ENCODE assay signal across 22 mouse cellular contexts in genomic region chr2:75789959-75790523, GRCm38 (mm10). TPM values are rescaled to one million over a fixed set of nuclear protein-coding genes. Genes with fewer than 3 reads are reported as not detected.
DNase-seq lines count a peak whose midpoint lies in the region.
"Had no signal": no experiment of that assay in that cellular context is flagged by ENCODE, and none has a peak within 500 bp of the region (broad histone marks: within the 10 kb centered on the region; RNA-seq: fewer than 3 reads in every experiment).

No protein-coding gene starts in this region.

- DNase-seq in embryo, embryonic 10 days (ENCODE audit: low spot score): peak; percentile 37
- no peak for DNase-seq in embryo, embryonic 9.5 days (ENCODE audit: extremely low spot score)
- DNase-seq in thymus, postnatal 0 days (ENCODE audit: low spot score): peak; percentile 22
- no peak for DNase-seq in thymus, postnatal 4 days
- DNase-seq in forelimb bud, embryonic 11.5 days (ENCODE audit: low read depth, low spot score): peak; percentile 59
- DNase-seq in right cerebral cortex, postnatal 36 days (ENCODE audit: low spot score in 2 of 2): no peak
- DNase-seq in left cerebral cortex, postnatal 36 days (ENCODE audit: low spot score in 2 of 2): no peak
- DNase-seq in right cerebral cortex, postnatal 14 days: no peak
- DNase-seq: adrenal gland, postnatal 25 days; cerebellum, adult 11-12 months; cerebellum, adult 9-11 months; gastrocnemius, postnatal 14 days; heart, postnatal 14 days; kidney, adult 9 months; layer of hippocampus, adult 9-11 months; lung, embryonic 14.5 days; lung, postnatal 14 days; retina, postnatal 1 day; right cerebral cortex, postnatal 25 days; spleen, adult 18-20 months; thymus, adult 18-20 months; thymus, postnatal 36 days had no signal

- intact Hi-C loops in left cerebral cortex, postnatal 36 days (cut with DNase I): loop anchor here (5.0 to 10.0 kb wide), 3 partner anchors 92 to 285 kb away; no protein-coding TSS in a partner anchor

RNA-seq across cellular contexts. Expression of gene Agps, which starts 41.9 kb away (rescaled TPM):
- 19.0 and 20.8 TPM in 2 replicates for polyA plus RNA-seq in thymus, postnatal 0 days (2015; fragmentation: Nextera tagmentation; extraction: Ambion mirVana)
- 10 to 100 TPM; 36.2 to 40.4 TPM for total RNA-seq in left cerebral cortex, postnatal 36 days (2021)

Comparison
In these comparisons a context has a peak if more than half of its experiments do, and no peak if none do; other contexts are left out.
1. DNase-seq: peak in embryo, embryonic 10 days (single experiment), thymus, postnatal 0 days (single experiment) and forelimb bud, embryonic 11.5 days (single experiment); none in embryo, embryonic 9.5 days (single experiment), thymus, postnatal 4 days (single experiment), right cerebral cortex, postnatal 36 days (0 of 2), left cerebral cortex, postnatal 36 days (0 of 2) and right cerebral cortex, postnatal 14 days (single experiment).